Mouse (Mus musculus) lung, adult 2 months (tissue): ENCODE data around the gene Casz1.

Experiments used
- CTCF ChIP-seq: fragments of 200-500 bp; IDR thresholded peaks from 2 replicates; pipeline ENCODE4 v1.5.1; 2011; ENCODE audit warnings: mild to moderate bottlenecking, low read length, control low read depth; ENCODE audit not compliant: insufficient read depth
- POLR2A ChIP-seq: fragments of 200-500 bp; IDR thresholded peaks from 2 replicates; pipeline ENCODE4 v1.6.1; 2011; ENCODE audit warnings: low read depth, mild to moderate bottlenecking, control low read depth, low read length, borderline replicate concordance; ENCODE audit errors: extremely low read depth

- no peak for TF ChIP-seq POLR2A
- no peak for TF ChIP-seq CTCF
Observed at GRCm38 (mm10) chr4:148930721-148931229, 126.5 kb downstream of the Casz1 start.
